Mouse (Mus musculus) lung, postnatal 0 days (tissue): Measurements from ENCODE around the gene Adcy5.

Experiments
- CTCF ChIP-seq: IDR thresholded peaks from 2 replicates; pipeline ENCODE4 v1.5.1; 2016; ENCODE audit warnings: antibody characterized with exemption, mild to moderate bottlenecking
- EP300 ChIP-seq: IDR thresholded peaks from 2 replicates; pipeline ENCODE4 v1.6.1; 2016; ENCODE audit warnings: antibody characterized with exemption, mild to moderate bottlenecking, control low read depth

DNA sequence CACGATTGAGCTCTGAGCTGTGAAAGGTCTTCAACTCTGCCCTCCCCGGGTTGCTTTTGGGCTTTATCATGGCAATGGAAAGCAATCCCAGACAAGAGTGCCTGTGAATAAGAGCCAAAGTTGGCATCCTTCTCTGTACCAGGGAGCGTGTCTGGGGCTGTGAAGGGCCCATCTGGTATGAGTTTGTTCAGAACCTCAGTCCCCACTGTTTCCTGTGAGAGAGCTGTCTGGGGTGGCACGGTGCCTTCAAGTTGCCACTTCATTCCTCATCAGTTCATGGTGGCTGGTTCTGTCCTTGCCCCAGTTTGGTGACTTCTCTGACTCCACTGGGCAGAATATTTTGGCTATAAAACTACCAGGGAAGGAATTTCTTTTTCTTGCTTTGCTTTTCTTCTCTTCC is 33.4 kb downstream of the Adcy5 start:
- TF ChIP-seq CTCF (no peak), EP300 (no peak)
